Mouse (Mus musculus): ENCODE data around the gene Mrc2. TPM values are rescaled to one million over a fixed set of nuclear protein-coding genes. Genes with fewer than 3 reads are reported as not detected.
A peak's percentile ranks its signal among the peaks of the same experiment; 100 is the strongest.

The Mrc2 gene
- total RNA-seq, 1 experiment from 2014 or later = not detected

- ATAC-seq (replicated peaks; ENCODE audit: low read depth, poor library complexity, severe bottlenecking) = no peak
Measured at GRCm38 (mm10) chr11:105371818-105372217, 79.4 kb downstream of the Mrc2 start.

GRCm38 (mm10) chr11:105373881-105374280 is 81.4 kb downstream of the Mrc2 start:
- no peak for ATAC-seq (replicated peaks; ENCODE audit: low read depth, poor library complexity, severe bottlenecking)

GRCm38 (mm10) chr11:105374526-105375175 is 82.2 kb downstream of the Mrc2 start:
- peak; percentile 60; the same call in 1 of the 2 replicates for ATAC-seq (replicated peaks; ENCODE audit: low read depth, poor library complexity, severe bottlenecking)

- no peak for ATAC-seq (replicated peaks; ENCODE audit: low read depth, poor library complexity, severe bottlenecking)
Measured at GRCm38 (mm10) chr11:105375821-105376235, 83.4 kb downstream of the Mrc2 start.

- no peak for ATAC-seq (replicated peaks; ENCODE audit: low read depth, poor library complexity, severe bottlenecking)
Measured at GRCm38 (mm10) chr11:105385266-105385665, 92.8 kb downstream of the Mrc2 start.

GRCm38 (mm10) chr11:105388636-105389035 is 96.2 kb downstream of the Mrc2 start:
- no peak for ATAC-seq (replicated peaks; ENCODE audit: low read depth, poor library complexity, severe bottlenecking)

- ATAC-seq (replicated peaks; ENCODE audit: low read depth, poor library complexity, severe bottlenecking) = no peak
Measured at GRCm38 (mm10) chr11:105390290-105390689, 97.8 kb downstream of the Mrc2 start.

Other genes starting within 250 kb of the Mrc2 start
- gene Efcab3, start 229.1 kb upstream of the Mrc2 start, total RNA-seq (2017) = not detected in 2 replicates
- 27.3 and 33.8 TPM in 2 replicates for gene Mettl2, start 166.2 kb upstream of the Mrc2 start, total RNA-seq (2017)
- gene Gm10842, start 145.8 kb upstream of the Mrc2 start, total RNA-seq (2017) = 6.4 TPM in 1 of 2 replicates, not detected in the other
- 83.9 and 106 TPM in 2 replicates for gene Tlk2, start 113.8 kb upstream of the Mrc2 start, total RNA-seq (2017)
- not detected in 2 replicates for gene March10, start 164.1 kb downstream of the Mrc2 start, total RNA-seq (2017)